ENCODE assay signal across 8 mouse cellular contexts in genomic region chr1:90153099-90153744, GRCm38 (mm10). TPM values are rescaled to one million over a fixed set of nuclear protein-coding genes. Genes with fewer than 3 reads are reported as not detected.
A peak's percentile ranks its signal among the peaks of the same experiment; 100 is the strongest.
DNase-seq lines count a peak whose midpoint lies in the region; ATAC-seq and TF ChIP-seq lines count a peak whose summit lies in the region.

TSS of gene Iqca (minus strand) at chr1:90153401.

- no peak within 1 kb of the TSS for H3K9ac ChIP-seq in liver, embryonic 14.5 days (replicated peaks)

- H3K36me3 ChIP-seq in megakaryocyte, embryonic 14.5 days (replicated peaks; ENCODE audit: low read length): no peaks in the 10 kb centered on the region
- no peaks in the 10 kb centered on the region for H3K36me3 ChIP-seq in liver, embryonic 14.5 days (replicated peaks; ENCODE audit: control insufficient read depth, insufficient read depth, low read depth)
- no peaks in the 10 kb centered on the region for H3K36me3 ChIP-seq in thymus, adult 2 months (ENCODE audit: control insufficient read depth, insufficient read depth, low read length)

- peak within 1 kb of the TSS; percentile 81 for H3K4me3 ChIP-seq in megakaryocyte, embryonic 14.5 days (replicated peaks)
- H3K4me3 ChIP-seq in liver, embryonic 14.5 days (ENCODE audit: insufficient read depth in 1 of 2, low read depth in 2 of 2, low read length in 2 of 2): no peak within 1 kb of the TSS
- H3K4me3 ChIP-seq in olfactory bulb, adult 2 months (ENCODE audit: insufficient read depth, low read depth, low read length): peak within 1 kb of the TSS; percentile 21; the same call in 1 of the 2 replicates
- no peak within 1 kb of the TSS for H3K4me3 ChIP-seq in thymus, adult 2 months (ENCODE audit: control insufficient read depth, insufficient read depth, low read length)

- DNase-seq in forelimb bud, embryonic 11.5 days (ENCODE audit: low read depth, low spot score): peak; percentile 89
- peak; percentile 52 for DNase-seq in heart, postnatal 25 days (ENCODE audit: low spot score)
- DNase-seq in kidney, postnatal 4 days: peak; percentile 85 to 90
- DNase-seq in liver, embryonic 14.5 days (ENCODE audit: low read depth in 3 of 3, low spot score in 3 of 3): peak; percentile 2 to 23 (median 7)
- peak; percentile 44 for DNase-seq in thymus, adult 2 months

- peaks cover 12% of the 10 kb centered on the region for H3K4me1 ChIP-seq in megakaryocyte, embryonic 14.5 days
- no peaks in the 10 kb centered on the region; a peak in 1 of 4 replicates for H3K4me1 ChIP-seq in liver, embryonic 14.5 days (replicated peaks; ENCODE audit: control insufficient read depth in 2 of 2, insufficient read depth in 2 of 2, low read length in 1 of 2)
- H3K4me1 ChIP-seq in olfactory bulb, adult 2 months (ENCODE audit: control insufficient read depth, insufficient read depth, low read length): peaks cover 12% of the 10 kb centered on the region
- H3K4me1 ChIP-seq in thymus, adult 2 months (replicated peaks; ENCODE audit: control insufficient read depth, insufficient read depth, low read length): no peaks in the 10 kb centered on the region; the same call in 1 of the 2 replicates

- no peak for ATAC-seq in megakaryocyte, adult 5-6 weeks (ENCODE audit: poor library complexity, severe bottlenecking)
- no peak for ATAC-seq in liver, embryonic 14.5 days (ENCODE audit: insufficient read depth)

- H3K4me2 ChIP-seq in liver, embryonic 14.5 days (ENCODE audit: low read depth): no peak within 1 kb of the TSS

- intact Hi-C loops in heart, postnatal 25 days (cut with DNase I): no loop called here

- no peak for TF ChIP-seq CTCF in liver, embryonic 14.5 days (IDR thresholded peaks at IDR 0.05; ENCODE audit: low read depth)
- no peak for TF ChIP-seq CTCF in olfactory bulb, adult 2 months (IDR thresholded peaks at IDR 0.05; ENCODE audit: insufficient read depth, low read depth, low read length)
- no peak for TF ChIP-seq CTCF in thymus, adult 2 months (IDR thresholded peaks at IDR 0.05; ENCODE audit: borderline replicate concordance, control insufficient read depth, extremely low read depth, insufficient read depth, low read length, poor library complexity)

- no peak for TF ChIP-seq POLR2A in olfactory bulb, adult 2 months (IDR thresholded peaks at IDR 0.05; ENCODE audit: insufficient read depth, low read depth, low read length)
- TF ChIP-seq POLR2A in thymus, adult 2 months (IDR thresholded peaks at IDR 0.05; ENCODE audit: control insufficient read depth, extremely low read depth, insufficient read depth, low read length, poor library complexity): no peak

- TF ChIP-seq EP300 in liver, embryonic 14.5 days (IDR thresholded peaks at IDR 0.05; ENCODE audit: low read depth): no peak

- peaks cover 28% of the 10 kb centered on the region for H3K27me3 ChIP-seq in megakaryocyte, embryonic 14.5 days (replicated peaks)
- H3K27me3 ChIP-seq in liver, embryonic 14.5 days (ENCODE audit: control insufficient read depth, insufficient read depth, low read length): no peaks in the 10 kb centered on the region
- no peaks in the 10 kb centered on the region for H3K27me3 ChIP-seq in thymus, adult 2 months (ENCODE audit: control insufficient read depth, insufficient read depth, low read length)

- peaks cover 10% of the 10 kb centered on the region for H3K9me3 ChIP-seq in megakaryocyte, embryonic 14.5 days
- H3K9me3 ChIP-seq in liver, embryonic 14.5 days (ENCODE audit: control insufficient read depth, low read length): no peaks in the 10 kb centered on the region

- WGBS in liver, embryonic 14.5 days (ENCODE audit: insufficient replicate concordance): 3% methylated on average over 18 of the region's 18 CpGs
- WGBS in olfactory bulb, adult 2 months: 7% methylated on average over 18 of the region's 18 CpGs
- 4% methylated on average over 18 of the region's 18 CpGs for WGBS in thymus, adult 2 months

- H3K27ac ChIP-seq in liver, embryonic 14.5 days: no peak within 1 kb of the TSS
- no peak within 1 kb of the TSS for H3K27ac ChIP-seq in olfactory bulb, adult 2 months (ENCODE audit: insufficient read depth, low read depth, low read length)
- no peak within 1 kb of the TSS for H3K27ac ChIP-seq in thymus, adult 2 months (ENCODE audit: control insufficient read depth, insufficient read depth, low read length)

RNA-seq across cellular contexts. Expression of gene Iqca, which starts in this region (rescaled TPM):
- not detected in 2 replicates for polyA plus RNA-seq in megakaryocyte, embryonic 14.5 days (2012; ENCODE audit: insufficient read depth, low replicate concordance)
- not detected in 2 replicates for total RNA-seq in megakaryocyte, adult 5-6 weeks (2015)
- total RNA-seq in megakaryocyte, adult 5-6 weeks (2017): not detected in 2 replicates
- total RNA-seq in heart, postnatal 25 days (2021): not detected
- polyA plus RNA-seq in liver, embryonic 14.5 days (2012; rRNA removed): 0.04 and 0.12 TPM in 2 replicates
- polyA plus RNA-seq in liver, embryonic 14.5 days (2014; fragmentation: Nextera tagmentation; extraction: Ambion mirVana): 0.28 and 0.29 TPM in 2 replicates
- not detected in 2 replicates for polyA plus RNA-seq in olfactory bulb, adult 2 months (2012; ENCODE audit: insufficient read depth, insufficient read length, low replicate concordance, missing spikeins)
- 0.14 TPM in 1 of 2 replicates, not detected in the other for polyA plus RNA-seq in thymus, adult 2 months (2012; rRNA removed)

Comparison
In these comparisons a context has a peak if more than half of its experiments do, and no peak if none do; other contexts are left out.
1. Peak in DNase-seq in heart, postnatal 25 days; RNA of the gene not detected or under 1 TPM.
2. Peak in DNase-seq in liver, embryonic 14.5 days; RNA of the gene not detected or under 1 TPM.
3. Peak in DNase-seq in thymus, adult 2 months; RNA of the gene not detected or under 1 TPM.
4. H3K4me3 ChIP-seq: peak in megakaryocyte, embryonic 14.5 days (single experiment) and olfactory bulb, adult 2 months (single experiment); none in liver, embryonic 14.5 days (0 of 2) and thymus, adult 2 months (single experiment).
5. DNase-seq: peak in every context shown above with its lines; median percentile 89 in forelimb bud, embryonic 11.5 days; 88 in kidney, postnatal 4 days; 52 in heart, postnatal 25 days; 44 in thymus, adult 2 months; 7 in liver, embryonic 14.5 days.